Mouse (Mus musculus) ES-E14 (cell line): ENCODE measurements around the gene Nbr1. TPM values are rescaled to one million over a fixed set of nuclear protein-coding genes. Genes with fewer than 3 reads are reported as not detected.
"Not testable (repeated sequence)": the region's sequence is repeated elsewhere in the genome, so short reads cannot be mapped to it uniquely, and the experiment has no call there.

Source experiments
- DNase-seq: peaks from one replicate; pipeline ENCODE4 v3.0.0-alpha.2; 2013; ENCODE audit warnings: low read depth, low spot score
- H3K27ac ChIP-seq: 2 replicates; pipeline ENCODE4 v1.5.1; 2012; ENCODE audit warnings: low read depth, mild to moderate bottlenecking, low read length, moderate library complexity, mixed read lengths; ENCODE audit not compliant: poor library complexity, insufficient read depth, severe bottlenecking
- H3K36me3 ChIP-seq: 2 replicates; pipeline ENCODE4 v1.6.1; 2012; ENCODE audit warnings: mild to moderate bottlenecking, low read length, moderate library complexity, mixed read lengths; ENCODE audit not compliant: control insufficient read depth, poor library complexity, insufficient read depth, severe bottlenecking
- H3K4me1 ChIP-seq, 2 experiments: fragments of 150-350 bp in 1 of 2; sonication (generic) in 1 of 2; 2 replicates each; pipeline ENCODE4 v1.6.1; 2012; ENCODE audit warnings: low read length in 2 of 2, mild to moderate bottlenecking in 1 of 2, mixed read lengths in 1 of 2; ENCODE audit not compliant: control insufficient read depth in 2 of 2, insufficient read depth in 2 of 2, poor library complexity in 1 of 2
- H3K4me3 ChIP-seq, 2 experiments: fragments of 150-350 bp in 1 of 2; sonication (generic) in 1 of 2; 2 replicates each; pipeline ENCODE4 v1.5.1; 2012; ENCODE audit warnings: low read length in 2 of 2, low read depth in 1 of 2, mild to moderate bottlenecking in 1 of 2, mixed read lengths in 1 of 2; ENCODE audit not compliant: insufficient read depth in 1 of 2, poor library complexity in 1 of 2, severe bottlenecking in 1 of 2
- H3K9ac ChIP-seq: 2 replicates; pipeline ENCODE4 v1.6.1; 2012; ENCODE audit warnings: low read depth, mild to moderate bottlenecking, low read length, mixed read lengths; ENCODE audit not compliant: poor library complexity, insufficient read depth, severe bottlenecking
- H3K9me3 ChIP-seq: fragments of 150-350 bp; sonication (generic); 2 replicates; pipeline ENCODE4 v1.6.1; 2012; ENCODE audit warnings: low read depth, mild to moderate bottlenecking, low read length; ENCODE audit not compliant: control insufficient read depth, insufficient read depth
- CHD2 ChIP-seq: IDR thresholded peaks from 2 replicates; pipeline ENCODE4 v1.6.1; 2014; ENCODE audit warnings: mild to moderate bottlenecking, low read depth, low read length, inconsistent platforms
- HCFC1 ChIP-seq: IDR thresholded peaks from 2 replicates; pipeline ENCODE4 v1.6.1; 2012; ENCODE audit warnings: low read length, inconsistent platforms, borderline replicate concordance; ENCODE audit not compliant: insufficient read depth
- MAFK ChIP-seq: IDR thresholded peaks from 2 replicates; pipeline ENCODE4 v1.6.1; 2014; ENCODE audit warnings: mild to moderate bottlenecking, low read depth, low read length, inconsistent platforms; ENCODE audit not compliant: insufficient read depth
- ZC3H11A ChIP-seq: IDR thresholded peaks from 2 replicates; pipeline ENCODE4 v1.6.1; 2012; ENCODE audit warnings: low read depth, mild to moderate bottlenecking, inconsistent platforms, low read length, borderline replicate concordance
- ZNF384 ChIP-seq: IDR thresholded peaks from 2 replicates; pipeline ENCODE4 v1.6.1; 2012; ENCODE audit warnings: low read depth, low read length, inconsistent platforms
- in situ Hi-C, 2 experiments: fragments of 600-800 bp; cut with MboI; formaldehyde crosslinking; loops; one replicate each; pipeline ENCODE4 v1.15.1; 2025; ENCODE audit warnings: low sequenced_read_pairs in 2 of 2, inconsistent platforms in 1 of 2; ENCODE audit not compliant: unreplicated experiment in 2 of 2
- total RNA-seq: library from RNA; depleted of rRNA; stranded (reverse); fragments of 300-350 nt; gene quantifications from 2 replicates; pipeline ENCODE4 v1.2.3, GENCODE M21; 2012

Gene Nbr1
- total RNA-seq, 1 experiment = 101 TPM

DNA sequence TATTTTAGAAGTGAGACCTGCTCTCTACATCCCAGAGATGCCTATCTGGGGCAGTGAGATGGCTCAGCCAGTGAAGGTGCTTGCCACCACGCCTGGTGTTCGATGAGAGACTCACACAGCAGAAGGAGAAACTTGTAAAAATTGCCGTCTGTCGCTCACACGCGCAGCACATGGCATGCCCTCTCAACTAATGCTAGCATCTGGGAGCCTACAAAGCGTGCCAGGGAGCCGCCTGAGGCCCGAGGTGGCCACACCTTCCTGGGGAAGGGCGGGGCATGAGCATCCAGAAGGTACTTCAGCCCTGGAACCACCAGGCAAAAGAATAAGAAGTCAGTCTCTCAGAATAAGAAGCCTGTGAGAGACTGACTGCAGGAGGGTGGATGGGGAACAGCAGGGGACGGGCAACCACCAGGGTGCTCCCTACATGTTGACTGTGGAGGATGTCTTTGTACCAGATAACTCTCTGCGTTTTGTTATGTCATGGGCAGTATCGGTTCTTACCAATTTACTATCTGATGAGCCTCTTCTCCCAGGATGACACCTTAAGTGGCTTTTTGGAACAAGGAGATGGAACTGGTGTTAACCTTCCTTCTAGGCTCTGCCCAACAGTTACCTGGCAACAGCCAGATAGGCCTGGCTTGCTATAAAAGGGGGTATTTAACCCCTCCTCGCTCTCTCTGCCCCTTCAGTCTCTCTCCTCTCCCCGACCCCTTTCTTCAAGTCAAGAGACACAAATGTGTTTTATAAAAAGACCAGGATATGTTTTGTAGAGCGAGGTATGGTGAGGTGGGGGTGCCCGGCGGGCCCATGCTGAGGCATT is 65.2 kb downstream of the Nbr1 start:
- in situ Hi-C loops = no loop called here
- no peak for DNase-seq
- no peak for TF ChIP-seq ZC3H11A
- TF ChIP-seq MAFK = no peak
- TF ChIP-seq ZNF384 = no peak
- no peak for TF ChIP-seq HCFC1
- TF ChIP-seq CHD2 = no peak

DNA sequence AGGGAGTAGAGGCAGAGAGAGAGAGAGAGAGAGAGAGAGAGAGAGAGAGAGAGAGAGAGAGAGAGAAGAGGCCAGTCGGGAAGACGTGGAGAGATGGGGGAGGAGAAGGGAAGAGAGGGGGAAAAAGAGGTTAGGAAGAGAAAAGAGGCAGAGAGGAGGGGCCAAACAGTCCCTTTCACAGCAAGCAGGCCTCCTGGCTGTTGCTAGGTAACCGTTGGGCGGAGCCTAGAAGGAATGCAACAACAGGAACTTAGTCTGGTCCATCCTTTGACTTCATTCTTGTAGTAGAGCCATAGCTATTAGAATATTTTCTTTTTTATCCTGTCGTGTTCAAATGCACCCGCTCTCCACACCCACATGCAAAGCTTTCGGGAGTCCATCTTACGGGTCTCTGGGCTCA is 65.9 kb downstream of the Nbr1 start:
- in situ Hi-C loops = no loop called here
- no peak for TF ChIP-seq ZC3H11A
- no peak for TF ChIP-seq HCFC1
- TF ChIP-seq ZNF384 = no peak
- no peak for TF ChIP-seq CHD2
- no peak for TF ChIP-seq MAFK
- peak; percentile 83 for DNase-seq
- Histone ChIP-seq H3K9ac (no peak overlapping the region), H3K4me1 (peaks cover 4 to 17% of the 10 kb centered on the region in 2 experiments; a peak in 3 of 4 replicates), H3K4me3 (no peak overlapping the region), H3K9me3 (0 out of 2 replicates have a peak, but pooled peaks cover 5% of the 10 kb centered on the region), H3K27ac (no peak overlapping the region; the same call in 1 of the 2 replicates), H3K36me3 (peaks cover under 1% of the 10 kb centered on the region; the same call in 1 of the 2 replicates)

More for the DNA sequence above, 65.2 kb downstream of the Nbr1 start:
- Histone ChIP-seq H3K4me1 (peaks cover 4 to 17% of the 10 kb centered on the region in 2 experiments; a peak in 3 of 4 replicates), H3K9ac (peak overlapping the region; percentile 24; the same call in 1 of the 2 replicates), H3K9me3 (0 out of 2 replicates have a peak, but pooled peaks cover 4% of the 10 kb centered on the region), H3K4me3 (no peak overlapping the region), H3K27ac (no peak overlapping the region), H3K36me3 (no peaks in the 10 kb centered on the region)

DNA sequence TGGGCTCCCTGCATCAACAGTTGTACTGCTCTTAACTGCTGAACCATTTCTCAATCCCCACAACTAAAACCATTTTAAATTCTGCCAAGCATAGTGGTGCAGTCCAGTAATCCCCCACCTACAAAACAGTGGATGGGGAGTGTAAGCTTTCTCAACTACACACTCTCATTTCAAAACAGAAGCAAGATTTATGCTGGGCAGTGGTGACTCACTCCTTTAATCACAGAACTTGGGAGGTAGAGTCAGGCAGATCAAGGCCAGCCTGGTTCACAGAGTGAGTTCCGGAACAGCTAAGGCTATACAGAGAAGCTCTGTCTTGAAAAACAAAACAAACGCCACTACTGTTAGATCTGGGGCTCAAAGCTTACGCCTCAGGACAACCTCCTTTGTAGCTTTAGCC is 66.6 kb downstream of the Nbr1 start:
- in situ Hi-C loops = no loop called here
- H3K36me3 ChIP-seq = peaks cover 3% of the 10 kb centered on the region; the same call in 1 of the 2 replicates
- peaks cover 7% of the 10 kb centered on the region; the same call in 1 of the 2 replicates for H3K9me3 ChIP-seq
- peaks cover 3 to 14% of the 10 kb centered on the region in 2 experiments; a peak in 3 of 4 replicates for H3K4me1 ChIP-seq
- TF ChIP-seq ZNF384 (no peak), ZC3H11A (no peak), MAFK (no peak), HCFC1 (no peak), CHD2 (no peak)
- H3K9ac ChIP-seq = no peak overlapping the region
- DNase-seq = no peak
- no peak overlapping the region for H3K4me3 ChIP-seq
- H3K27ac ChIP-seq = peak overlapping the region; percentile 59; the same call in 1 of the 2 replicates

DNA sequence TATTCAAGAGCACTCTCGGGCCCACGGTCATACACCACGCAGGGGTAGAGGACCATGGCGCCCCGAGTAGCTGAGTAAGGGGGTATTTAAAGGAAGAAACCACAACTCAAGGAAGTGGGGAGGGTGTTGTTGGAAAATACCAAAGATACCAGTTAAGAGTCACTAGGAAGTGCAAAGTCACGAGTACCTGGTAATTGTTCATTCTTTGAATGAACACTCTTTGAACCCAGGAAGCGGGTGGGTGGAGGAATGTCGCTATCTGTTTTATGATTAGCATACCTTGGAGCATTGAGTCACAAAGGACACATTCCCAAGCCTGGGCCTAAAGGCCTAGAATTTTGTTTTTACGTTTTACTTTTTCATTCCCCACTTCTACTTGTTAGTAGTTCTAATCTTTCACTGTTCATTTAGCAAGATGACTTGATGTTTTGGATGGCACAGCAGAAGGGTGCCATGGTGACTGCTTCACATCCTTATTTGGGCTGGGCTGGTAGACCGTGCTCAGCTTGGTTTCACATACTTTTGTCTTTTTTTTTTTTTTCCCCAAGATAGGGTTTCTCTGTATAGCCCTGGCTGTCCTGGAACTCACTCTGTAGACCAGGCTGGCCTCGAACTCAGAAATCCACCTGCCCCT is 68.2 kb downstream of the Nbr1 start:
- H3K36me3 ChIP-seq, in situ Hi-C loops, H3K9me3 ChIP-seq, H3K4me3 ChIP-seq, H3K27ac ChIP-seq, H3K9ac ChIP-seq, DNase-seq: not testable (repeated sequence)
- H3K4me1 ChIP-seq = peaks cover 0 to 10% of the 10 kb centered on the region in 2 experiments; a peak in 2 of 4 replicates
